Mouse (Mus musculus): ENCODE results near the gene Gm17571. TPM values are rescaled to one million over a fixed set of nuclear protein-coding genes. Genes with fewer than 3 reads are reported as not detected.

The Gm17571 gene
- not detected for total RNA-seq (2021)

GRCm38 (mm10) chr9:13446703-13447285, at the start of gene Gm17571:
TSS of gene Gm17571 (minus strand) at chr9:13446753.
- no peak for DNase-seq (ENCODE audit: low spot score in 2 of 2)
- intact Hi-C loops (cut with DNase I), result no loop called here

- intact Hi-C loops (cut with DNase I), result no loop called here
- DNase-seq (ENCODE audit: low spot score in 2 of 2), result no peak
These were observed 49.0 kb upstream of the Gm17571 start for GRCm38 (mm10) chr9:13495530-13495929.

GRCm38 (mm10) chr9:13493746-13494145, 47.2 kb upstream of the Gm17571 start:
- no peak for DNase-seq (ENCODE audit: low spot score in 2 of 2)
- intact Hi-C loops (cut with DNase I), result no loop called here

- intact Hi-C loops (cut with DNase I), result no loop called here
- DNase-seq (ENCODE audit: low spot score in 2 of 2), result no peak
These were observed 46.3 kb upstream of the Gm17571 start for GRCm38 (mm10) chr9:13492807-13493206.

- intact Hi-C loops (cut with DNase I), result no loop called here
- no peak for DNase-seq (ENCODE audit: low spot score in 2 of 2)
These were observed 45.5 kb upstream of the Gm17571 start for GRCm38 (mm10) chr9:13491854-13492620.

- intact Hi-C loops (cut with DNase I), result no loop called here
- DNase-seq (ENCODE audit: low spot score in 2 of 2), result no peak
These were observed 44.6 kb upstream of the Gm17571 start for GRCm38 (mm10) chr9:13491107-13491506.

- DNase-seq (ENCODE audit: low spot score in 2 of 2), result no peak
- intact Hi-C loops (cut with DNase I), result no loop called here
These were observed 39.4 kb upstream of the Gm17571 start for GRCm38 (mm10) chr9:13485914-13486313.

- peak; percentile 10 to 28 for DNase-seq (ENCODE audit: low spot score in 2 of 2)
- intact Hi-C loops (cut with DNase I), result no loop called here
These were observed 38.0 kb upstream of the Gm17571 start for GRCm38 (mm10) chr9:13484267-13485240.

GRCm38 (mm10) chr9:13483199-13484068, 36.9 kb upstream of the Gm17571 start:
- intact Hi-C loops (cut with DNase I), result no loop called here
- no peak for DNase-seq (ENCODE audit: low spot score in 2 of 2)

- no peak for DNase-seq (ENCODE audit: low spot score in 2 of 2)
- intact Hi-C loops (cut with DNase I), result no loop called here
These were observed 32.7 kb upstream of the Gm17571 start for GRCm38 (mm10) chr9:13479275-13479674.

- intact Hi-C loops (cut with DNase I), result no loop called here
- no peak for DNase-seq (ENCODE audit: low spot score in 2 of 2)
These were observed 28.4 kb upstream of the Gm17571 start for GRCm38 (mm10) chr9:13474951-13475350.

- DNase-seq (ENCODE audit: low spot score in 2 of 2), result no peak
- intact Hi-C loops (cut with DNase I), result no loop called here
These were observed 23.5 kb upstream of the Gm17571 start for GRCm38 (mm10) chr9:13470013-13470412.

GRCm38 (mm10) chr9:13468778-13469177, 22.2 kb upstream of the Gm17571 start:
- intact Hi-C loops (cut with DNase I), result no loop called here
- DNase-seq (ENCODE audit: low spot score in 2 of 2), result no peak

GRCm38 (mm10) chr9:13467745-13468144, 21.2 kb upstream of the Gm17571 start:
- DNase-seq (ENCODE audit: low spot score in 2 of 2), result no peak
- intact Hi-C loops (cut with DNase I), result no loop called here

- no peak for DNase-seq (ENCODE audit: low spot score in 2 of 2)
These were observed 20.3 kb upstream of the Gm17571 start for GRCm38 (mm10) chr9:13466816-13467215.

GRCm38 (mm10) chr9:13466351-13466750, 19.8 kb upstream of the Gm17571 start:
- no peak for DNase-seq (ENCODE audit: low spot score in 2 of 2)
- intact Hi-C loops (cut with DNase I), result no loop called here

More at GRCm38 (mm10) chr9:13466816-13467215, 20.3 kb upstream of the Gm17571 start:
- intact Hi-C loops (cut with DNase I), result no loop called here

- intact Hi-C loops (cut with DNase I), result no loop called here
- DNase-seq (ENCODE audit: low spot score in 2 of 2), result no peak
These were observed 18.9 kb upstream of the Gm17571 start for GRCm38 (mm10) chr9:13465358-13466020.

- intact Hi-C loops (cut with DNase I), result no loop called here
- DNase-seq (ENCODE audit: low spot score in 2 of 2), result no peak
These were observed 14.4 kb upstream of the Gm17571 start for GRCm38 (mm10) chr9:13460926-13461325.

- intact Hi-C loops (cut with DNase I), result no loop called here
- no peak for DNase-seq (ENCODE audit: low spot score in 2 of 2)
These were observed 13.5 kb upstream of the Gm17571 start for GRCm38 (mm10) chr9:13460012-13460411.
